Mouse (Mus musculus) megakaryocyte, embryonic 14.5 days (primary cell): ENCODE results near the gene Hsp90aa1. TPM values are rescaled to one million over a fixed set of nuclear protein-coding genes. Genes with fewer than 3 reads are reported as not detected.
A peak's percentile ranks its signal among the peaks of the same experiment; 100 is the strongest.
"Not testable (repeated sequence)": the region's sequence is repeated elsewhere in the genome, so short reads cannot be mapped to it uniquely, and the experiment has no call there.

Source experiments
- H3K27me3 ChIP-seq: replicated peaks from 2 replicates; pipeline ENCODE3; 2012; ENCODE audit warnings: inconsistent platforms
- H3K36me3 ChIP-seq: replicated peaks from 2 replicates; pipeline ENCODE3; 2012; ENCODE audit warnings: low read length, inconsistent platforms, mixed read lengths
- H3K4me1 ChIP-seq: 2 replicates; pipeline ENCODE4 v1.6.1; 2012; ENCODE audit warnings: inconsistent platforms
- H3K4me3 ChIP-seq: replicated peaks from 2 replicates; pipeline ENCODE3; 2012; ENCODE audit warnings: moderate library complexity, mild to moderate bottlenecking, inconsistent platforms
- H3K9me3 ChIP-seq: 2 replicates; pipeline ENCODE4 v1.6.1; 2012; ENCODE audit warnings: inconsistent platforms
- FLI1 ChIP-seq: IDR thresholded peaks from 2 replicates; pipeline ENCODE4 v1.6.1; 2012; ENCODE audit warnings: low read length, inconsistent platforms, mixed read lengths
- GATA1 ChIP-seq: IDR thresholded peaks from 3 replicates; pipeline ENCODE4 v1.6.1; 2012; ENCODE audit warnings: mixed read lengths, low read length, inconsistent platforms, borderline replicate concordance
- polyA plus RNA-seq: library from polyadenylated mRNA; stranded (reverse); fragments of >175 nt; gene quantifications from 2 replicates; pipeline ENCODE4 v1.2.3, GENCODE M21; 2012; ENCODE audit warnings: low replicate concordance; ENCODE audit not compliant: insufficient read depth

The Hsp90aa1 gene
- polyA plus RNA-seq, 1 experiment: 99.4 TPM

- TF ChIP-seq GATA1 (no peak), FLI1 (no peak)
- H3K4me3 ChIP-seq: peak overlapping the region; percentile 72
- H3K9me3 ChIP-seq: no peaks in the 10 kb centered on the region
- H3K4me1 ChIP-seq: peaks cover 87% of the 10 kb centered on the region
- no peaks in the 10 kb centered on the region for H3K36me3 ChIP-seq
- no peaks in the 10 kb centered on the region for H3K27me3 ChIP-seq
Measured at GRCm38 (mm10) chr12:110700730-110701129, 1.8 kb downstream of the Hsp90aa1 start.

- peak overlapping the region; percentile 87 for H3K4me3 ChIP-seq
- H3K36me3 ChIP-seq: peaks cover 8% of the 10 kb centered on the region
- no peaks in the 10 kb centered on the region for H3K9me3 ChIP-seq
- TF ChIP-seq GATA1: no peak
- TF ChIP-seq FLI1: no peak
- H3K27me3 ChIP-seq: no peaks in the 10 kb centered on the region
- peaks cover 84% of the 10 kb centered on the region for H3K4me1 ChIP-seq
Measured at GRCm38 (mm10) chr12:110699171-110699547, 3.4 kb downstream of the Hsp90aa1 start.

- Histone ChIP-seq H3K4me3 (peak overlapping the region; percentile 87), H3K9me3 (no peaks in the 10 kb centered on the region), H3K4me1 (peaks cover 79% of the 10 kb centered on the region), H3K36me3 (peaks cover 11% of the 10 kb centered on the region), H3K27me3 (no peaks in the 10 kb centered on the region)
- no peak for TF ChIP-seq FLI1
- no peak for TF ChIP-seq GATA1
Measured at GRCm38 (mm10) chr12:110698523-110699170, 3.9 kb downstream of the Hsp90aa1 start.

- Histone ChIP-seq H3K4me1 (peaks cover 77% of the 10 kb centered on the region), H3K4me3 (peak overlapping the region; percentile 87), H3K27me3 (no peaks in the 10 kb centered on the region), H3K36me3 (peaks cover 16% of the 10 kb centered on the region), H3K9me3 (no peaks in the 10 kb centered on the region)
- no peak for TF ChIP-seq GATA1
- TF ChIP-seq FLI1: no peak
Measured at GRCm38 (mm10) chr12:110698080-110698479, 4.4 kb downstream of the Hsp90aa1 start.

GRCm38 (mm10) chr12:110697457-110697856, 5.1 kb downstream of the Hsp90aa1 start:
- Histone ChIP-seq H3K36me3 (peaks cover 21% of the 10 kb centered on the region), H3K4me1 (peaks cover 74% of the 10 kb centered on the region), H3K27me3 (no peaks in the 10 kb centered on the region), H3K4me3 (peak overlapping the region; percentile 96), H3K9me3 (no peaks in the 10 kb centered on the region)
- TF ChIP-seq GATA1: no peak
- no peak for TF ChIP-seq FLI1

GRCm38 (mm10) chr12:110696975-110697400, 5.5 kb downstream of the Hsp90aa1 start:
- peak overlapping the region; percentile 96 for H3K4me3 ChIP-seq
- no peaks in the 10 kb centered on the region for H3K9me3 ChIP-seq
- peaks cover 69% of the 10 kb centered on the region for H3K4me1 ChIP-seq
- H3K36me3 ChIP-seq: peaks cover 24% of the 10 kb centered on the region
- H3K27me3 ChIP-seq: no peaks in the 10 kb centered on the region
- TF ChIP-seq GATA1: no peak
- TF ChIP-seq FLI1: no peak

- H3K4me1 ChIP-seq: peaks cover 63% of the 10 kb centered on the region
- H3K36me3 ChIP-seq: peaks cover 30% of the 10 kb centered on the region
- TF ChIP-seq FLI1 (no peak), GATA1 (no peak)
- H3K9me3 ChIP-seq: no peaks in the 10 kb centered on the region
- peak overlapping the region; percentile 96 for H3K4me3 ChIP-seq
- H3K27me3 ChIP-seq: no peaks in the 10 kb centered on the region
Measured at GRCm38 (mm10) chr12:110696173-110696974, 6.2 kb downstream of the Hsp90aa1 start.

GRCm38 (mm10) chr12:110695676-110696171, 6.8 kb downstream of the Hsp90aa1 start:
- Histone ChIP-seq H3K27me3 (no peaks in the 10 kb centered on the region), H3K4me3 (peak overlapping the region; percentile 96), H3K4me1 (peaks cover 57% of the 10 kb centered on the region), H3K36me3 (peaks cover 32% of the 10 kb centered on the region), H3K9me3 (no peaks in the 10 kb centered on the region)
- TF ChIP-seq FLI1 (no peak), GATA1 (no peak)

- not testable (repeated sequence) for H3K4me3 ChIP-seq, H3K9me3 ChIP-seq, H3K27me3 ChIP-seq
- H3K36me3 ChIP-seq: peaks cover 55% of the 10 kb centered on the region
- peaks cover 34% of the 10 kb centered on the region for H3K4me1 ChIP-seq
Measured at GRCm38 (mm10) chr12:110693378-110693777, 9.2 kb downstream of the Hsp90aa1 start.
